Mouse (Mus musculus): ENCODE measurements around the gene Osbpl5.
"Not testable (repeated sequence)": the region's sequence is repeated elsewhere in the genome, so short reads cannot be mapped to it uniquely, and the experiment has no call there.

Osbpl5 gene

GRCm38 (mm10) chr7:143709395-143709794, 47.4 kb downstream of the Osbpl5 start:
- DNase-seq (ENCODE audit: low read depth, low spot score), result no peak

- peak; percentile 75 for DNase-seq (ENCODE audit: low read depth, low spot score)
Observed at GRCm38 (mm10) chr7:143706697-143707438, 49.9 kb downstream of the Osbpl5 start.

- no peak for DNase-seq (ENCODE audit: low read depth, low spot score)
Observed at GRCm38 (mm10) chr7:143696140-143696539, 60.6 kb downstream of the Osbpl5 start.

- DNase-seq (ENCODE audit: low read depth, low spot score), result no peak
Observed at GRCm38 (mm10) chr7:143694550-143694949, 62.2 kb downstream of the Osbpl5 start.

GRCm38 (mm10) chr7:143692746-143693510, 63.9 kb downstream of the Osbpl5 start:
- no peak for DNase-seq (ENCODE audit: low read depth, low spot score)

GRCm38 (mm10) chr7:143691909-143692308, 64.9 kb downstream of the Osbpl5 start:
- no peak for DNase-seq (ENCODE audit: low read depth, low spot score)

GRCm38 (mm10) chr7:143691181-143691580, 65.6 kb downstream of the Osbpl5 start:
- DNase-seq (ENCODE audit: low read depth, low spot score), result no peak

GRCm38 (mm10) chr7:143689946-143690345, 66.8 kb downstream of the Osbpl5 start:
- no peak for DNase-seq (ENCODE audit: low read depth, low spot score)

GRCm38 (mm10) chr7:143689481-143689880, 67.3 kb downstream of the Osbpl5 start:
- no peak for DNase-seq (ENCODE audit: low read depth, low spot score)

GRCm38 (mm10) chr7:143686676-143687075, 70.1 kb downstream of the Osbpl5 start:
- not testable (repeated sequence) for DNase-seq (ENCODE audit: low read depth, low spot score)

GRCm38 (mm10) chr7:143686191-143686590, 70.6 kb downstream of the Osbpl5 start:
- DNase-seq (ENCODE audit: low read depth, low spot score), result not testable (repeated sequence)

GRCm38 (mm10) chr7:143685359-143686067, 71.3 kb downstream of the Osbpl5 start, which contains the start of gene Tnfrsf23:
Gene Tnfrsf23 (minus strand): TSS chr7:143685872.
- DNase-seq (ENCODE audit: low read depth, low spot score), result no peak

- not testable (repeated sequence) for DNase-seq (ENCODE audit: low read depth, low spot score)
Observed at GRCm38 (mm10) chr7:143684569-143684968, 72.2 kb downstream of the Osbpl5 start.

GRCm38 (mm10) chr7:143681566-143681965, 75.2 kb downstream of the Osbpl5 start:
- DNase-seq (ENCODE audit: low read depth, low spot score), result no peak

- not testable (repeated sequence) for DNase-seq (ENCODE audit: low read depth, low spot score)
Observed at GRCm38 (mm10) chr7:143680836-143681235, 75.9 kb downstream of the Osbpl5 start.

GRCm38 (mm10) chr7:143679650-143680049, 77.1 kb downstream of the Osbpl5 start:
- DNase-seq (ENCODE audit: low read depth, low spot score), result not testable (repeated sequence)

- DNase-seq (ENCODE audit: low read depth, low spot score), result no peak
Observed at GRCm38 (mm10) chr7:143666427-143667311, 90.1 kb downstream of the Osbpl5 start.

- DNase-seq (ENCODE audit: low read depth, low spot score), result no peak
Observed at GRCm38 (mm10) chr7:143663470-143663869, 93.3 kb downstream of the Osbpl5 start.

GRCm38 (mm10) chr7:143660797-143661196, 96.0 kb downstream of the Osbpl5 start:
- no peak for DNase-seq (ENCODE audit: low read depth, low spot score)

- DNase-seq (ENCODE audit: low read depth, low spot score), result not testable (repeated sequence)
Observed at GRCm38 (mm10) chr7:143649769-143650346, 106.9 kb downstream of the Osbpl5 start.
